Mouse (Mus musculus): ENCODE measurements around the gene Ly86.

The Ly86 gene

GRCm38 (mm10) chr13:37446699-37447258, 101.8 kb downstream of the Ly86 start:
- in situ Hi-C loops (cut with MboI; ENCODE audit: low pct_unique_long_range_greater_than_20kb in 1 of 2, low sequenced_read_pairs in 2 of 2, unreplicated experiment in 1 of 2): no loop called here

GRCm38 (mm10) chr13:37451021-37451420, 106.0 kb downstream of the Ly86 start:
- in situ Hi-C loops (cut with MboI; ENCODE audit: low pct_unique_long_range_greater_than_20kb in 1 of 2, low sequenced_read_pairs in 2 of 2, unreplicated experiment in 1 of 2): loop anchor here in 1 of 2 experiments (10.0 kb wide), 1 partner anchor 514 kb away; no protein-coding TSS in a partner anchor

- in situ Hi-C loops (cut with MboI; ENCODE audit: low pct_unique_long_range_greater_than_20kb in 1 of 2, low sequenced_read_pairs in 2 of 2, unreplicated experiment in 1 of 2): loop anchor here in 1 of 2 experiments (10.0 kb wide), 1 partner anchor 513 kb away; no protein-coding TSS in a partner anchor
Observed at GRCm38 (mm10) chr13:37451471-37451870, 106.5 kb downstream of the Ly86 start.

- in situ Hi-C loops (cut with MboI; ENCODE audit: low pct_unique_long_range_greater_than_20kb in 1 of 2, low sequenced_read_pairs in 2 of 2, unreplicated experiment in 1 of 2): loop anchor here in 1 of 2 experiments (10.0 kb wide), 1 partner anchor 513 kb away; no protein-coding TSS in a partner anchor
Observed at GRCm38 (mm10) chr13:37452022-37452941, 107.3 kb downstream of the Ly86 start.

- in situ Hi-C loops (cut with MboI; ENCODE audit: low pct_unique_long_range_greater_than_20kb in 1 of 2, low sequenced_read_pairs in 2 of 2, unreplicated experiment in 1 of 2): loop anchor here in 1 of 2 experiments (10.0 kb wide), 1 partner anchor 512 kb away; no protein-coding TSS in a partner anchor
Observed at GRCm38 (mm10) chr13:37453203-37453602, 108.2 kb downstream of the Ly86 start.

- in situ Hi-C loops (cut with MboI; ENCODE audit: low pct_unique_long_range_greater_than_20kb in 1 of 2, low sequenced_read_pairs in 2 of 2, unreplicated experiment in 1 of 2): loop anchor here in 1 of 2 experiments (10.0 kb wide), 1 partner anchor 510 kb away; no protein-coding TSS in a partner anchor
Observed at GRCm38 (mm10) chr13:37454356-37454755, 109.3 kb downstream of the Ly86 start.

GRCm38 (mm10) chr13:37455561-37455960, 110.6 kb downstream of the Ly86 start:
- in situ Hi-C loops (cut with MboI; ENCODE audit: low pct_unique_long_range_greater_than_20kb in 1 of 2, low sequenced_read_pairs in 2 of 2, unreplicated experiment in 1 of 2): loop anchor here in 1 of 2 experiments (10.0 kb wide), 1 partner anchor 509 kb away; no protein-coding TSS in a partner anchor

GRCm38 (mm10) chr13:37457007-37457827, 112.2 kb downstream of the Ly86 start:
- in situ Hi-C loops (cut with MboI; ENCODE audit: low pct_unique_long_range_greater_than_20kb in 1 of 2, low sequenced_read_pairs in 2 of 2, unreplicated experiment in 1 of 2): loop anchor here in 1 of 2 experiments (10.0 kb wide), 1 partner anchor 508 kb away; no protein-coding TSS in a partner anchor

GRCm38 (mm10) chr13:37458557-37458956, 113.5 kb downstream of the Ly86 start:
- in situ Hi-C loops (cut with MboI; ENCODE audit: low pct_unique_long_range_greater_than_20kb in 1 of 2, low sequenced_read_pairs in 2 of 2, unreplicated experiment in 1 of 2): loop anchor here in 1 of 2 experiments (10.0 kb wide), 1 partner anchor 506 kb away; no protein-coding TSS in a partner anchor

- in situ Hi-C loops (cut with MboI; ENCODE audit: low pct_unique_long_range_greater_than_20kb in 1 of 2, low sequenced_read_pairs in 2 of 2, unreplicated experiment in 1 of 2): loop anchor here in 1 of 2 experiments (10.0 kb wide), 1 partner anchor 506 kb away; no protein-coding TSS in a partner anchor
Observed at GRCm38 (mm10) chr13:37459022-37459421, 114.0 kb downstream of the Ly86 start.

GRCm38 (mm10) chr13:37459957-37460930, 115.2 kb downstream of the Ly86 start:
- in situ Hi-C loops (cut with MboI; ENCODE audit: low pct_unique_long_range_greater_than_20kb in 1 of 2, low sequenced_read_pairs in 2 of 2, unreplicated experiment in 1 of 2): loop anchor here in 1 of 2 experiments (10.0 kb wide), 1 partner anchor 505 kb away; no protein-coding TSS in a partner anchor

- in situ Hi-C loops (cut with MboI; ENCODE audit: low pct_unique_long_range_greater_than_20kb in 1 of 2, low sequenced_read_pairs in 2 of 2, unreplicated experiment in 1 of 2): no loop called here
Observed at GRCm38 (mm10) chr13:37462049-37462702, 117.2 kb downstream of the Ly86 start.

- in situ Hi-C loops (cut with MboI; ENCODE audit: low pct_unique_long_range_greater_than_20kb in 1 of 2, low sequenced_read_pairs in 2 of 2, unreplicated experiment in 1 of 2): no loop called here
Observed at GRCm38 (mm10) chr13:37465710-37466109, 120.7 kb downstream of the Ly86 start.

GRCm38 (mm10) chr13:37467795-37468194, 122.8 kb downstream of the Ly86 start:
- in situ Hi-C loops (cut with MboI; ENCODE audit: low pct_unique_long_range_greater_than_20kb in 1 of 2, low sequenced_read_pairs in 2 of 2, unreplicated experiment in 1 of 2): no loop called here

Data from mouse embryonic stem cell (cell line).